14 mouse cellular contexts compared by ENCODE assay signal in genomic region chr8:34578043-34578442, GRCm38 (mm10).
DNase-seq lines count a peak whose midpoint lies in the region; ATAC-seq lines count a peak whose summit lies in the region.
"Had no signal": no experiment of that assay in that cellular context is flagged by ENCODE, and none has a peak within 500 bp of the region (broad histone marks: within the 10 kb centered on the region; RNA-seq: fewer than 3 reads in every experiment).

No protein-coding gene starts in this region.

- H3K4me2 ChIP-seq in kidney, embryonic 15.5 days: no peak overlapping the region
- H3K4me2 ChIP-seq: embryonic facial prominence, embryonic 15.5 days; midbrain, embryonic 12.5 days had no signal

- 17% methylated on average over 4 of the region's 4 CpGs for WGBS in large intestine, adult 2 months
- WGBS in kidney, embryonic 15.5 days: 38% methylated on average over 4 of the region's 4 CpGs

- no peaks in the 10 kb centered on the region for H3K36me3 ChIP-seq in kidney, embryonic 15.5 days
- H3K36me3 ChIP-seq: embryonic facial prominence, embryonic 15.5 days; midbrain, embryonic 12.5 days had no signal

- H3K9ac ChIP-seq in kidney, embryonic 15.5 days: no peak overlapping the region
- H3K9ac ChIP-seq: embryonic facial prominence, embryonic 15.5 days; midbrain, embryonic 12.5 days had no signal

- H3K4me3 ChIP-seq in kidney, embryonic 15.5 days (replicated peaks): no peak overlapping the region
- H3K4me3 ChIP-seq: embryonic facial prominence, embryonic 15.5 days; midbrain, embryonic 12.5 days had no signal

- H3K9me3 ChIP-seq in kidney, embryonic 15.5 days (replicated peaks): no peaks in the 10 kb centered on the region
- H3K9me3 ChIP-seq: embryonic facial prominence, embryonic 15.5 days; midbrain, embryonic 12.5 days had no signal

- H3K27ac ChIP-seq in kidney, embryonic 15.5 days: no peak overlapping the region
- H3K27ac ChIP-seq: embryonic facial prominence, embryonic 15.5 days; midbrain, embryonic 12.5 days had no signal

- H3K4me1 ChIP-seq in kidney, embryonic 15.5 days: peaks cover 10% of the 10 kb centered on the region; the same call in 1 of the 2 replicates

- no peaks in the 10 kb centered on the region for H3K27me3 ChIP-seq in kidney, embryonic 15.5 days
- H3K27me3 ChIP-seq: embryonic facial prominence, embryonic 15.5 days; midbrain, embryonic 12.5 days had no signal

- peak; percentile 12 for DNase-seq in urinary bladder, postnatal 14 days (ENCODE audit: low spot score)
- no peak for DNase-seq in urinary bladder, postnatal 25 days (ENCODE audit: low spot score)
- DNase-seq in large intestine, adult 2 months (ENCODE audit: low read depth, low spot score): peak; percentile 44
- DNase-seq in lung, postnatal 36 days: peak; percentile 52
- no peak for DNase-seq in thymus, postnatal 10 days (ENCODE audit: low spot score in 2 of 2)
- no peak for DNase-seq in gastrocnemius, postnatal 25 days
- DNase-seq: cerebellum, postnatal 25 days; kidney, adult 11 months; kidney, postnatal 36 days; spleen, adult 18-20 months; thymus, postnatal 4 days had no signal

- ATAC-seq in kidney, embryonic 15.5 days (replicated peaks; ENCODE audit: low FRiP score): no peak

Comparison
In these comparisons a context has a peak if more than half of its experiments do, and no peak if none do; other contexts are left out.
1. DNase-seq: peak in urinary bladder, postnatal 14 days (single experiment), large intestine, adult 2 months (single experiment) and lung, postnatal 36 days (single experiment); none in urinary bladder, postnatal 25 days (single experiment), thymus, postnatal 10 days (0 of 2) and gastrocnemius, postnatal 25 days (single experiment).